Mouse (Mus musculus): ENCODE data around the gene Inpp5d.

The Inpp5d gene

GRCm38 (mm10) chr1:87624826-87625225, 4.7 kb downstream of the Inpp5d start:
- no peak for DNase-seq (ENCODE audit: low spot score in 2 of 2)

GRCm38 (mm10) chr1:87625254-87626025, 5.3 kb downstream of the Inpp5d start:
- no peak for DNase-seq (ENCODE audit: low spot score in 2 of 2)

- no peak for DNase-seq (ENCODE audit: low spot score in 2 of 2)
Measured at GRCm38 (mm10) chr1:87626344-87626743, 6.2 kb downstream of the Inpp5d start.

- DNase-seq (ENCODE audit: low spot score in 2 of 2) = no peak
Measured at GRCm38 (mm10) chr1:87628085-87628484, 8.0 kb downstream of the Inpp5d start.

- no peak for DNase-seq (ENCODE audit: low spot score in 2 of 2)
Measured at GRCm38 (mm10) chr1:87631584-87631983, 11.5 kb downstream of the Inpp5d start.

- DNase-seq (ENCODE audit: low spot score in 2 of 2) = no peak
Measured at GRCm38 (mm10) chr1:87632163-87632562, 12.1 kb downstream of the Inpp5d start.

- no peak for DNase-seq (ENCODE audit: low spot score in 2 of 2)
Measured at GRCm38 (mm10) chr1:87636716-87637117, 16.6 kb downstream of the Inpp5d start.

GRCm38 (mm10) chr1:87637121-87637877, 17.2 kb downstream of the Inpp5d start:
- no peak for DNase-seq (ENCODE audit: low spot score in 2 of 2)

GRCm38 (mm10) chr1:87637878-87638600, 17.9 kb downstream of the Inpp5d start:
- DNase-seq (ENCODE audit: low spot score in 2 of 2) = no peak

- DNase-seq (ENCODE audit: low spot score in 2 of 2) = no peak
Measured at GRCm38 (mm10) chr1:87639724-87640123, 19.6 kb downstream of the Inpp5d start.

- DNase-seq (ENCODE audit: low spot score in 2 of 2) = no peak
Measured at GRCm38 (mm10) chr1:87640165-87640661, 20.1 kb downstream of the Inpp5d start.

GRCm38 (mm10) chr1:87643016-87643415, 22.9 kb downstream of the Inpp5d start:
- no peak for DNase-seq (ENCODE audit: low spot score in 2 of 2)

GRCm38 (mm10) chr1:87645041-87645440, 24.9 kb downstream of the Inpp5d start:
- no peak for DNase-seq (ENCODE audit: low spot score in 2 of 2)

GRCm38 (mm10) chr1:87645748-87646147, 25.6 kb downstream of the Inpp5d start:
- DNase-seq (ENCODE audit: low spot score in 2 of 2) = no peak

- no peak for DNase-seq (ENCODE audit: low spot score in 2 of 2)
Measured at GRCm38 (mm10) chr1:87647820-87648219, 27.7 kb downstream of the Inpp5d start.

- DNase-seq (ENCODE audit: low spot score in 2 of 2) = no peak
Measured at GRCm38 (mm10) chr1:87648657-87649056, 28.5 kb downstream of the Inpp5d start.

- DNase-seq (ENCODE audit: low spot score in 2 of 2) = no peak
Measured at GRCm38 (mm10) chr1:87649219-87649805, 29.2 kb downstream of the Inpp5d start.

GRCm38 (mm10) chr1:87649958-87650474, 29.9 kb downstream of the Inpp5d start:
- DNase-seq (ENCODE audit: low spot score in 2 of 2) = no peak

GRCm38 (mm10) chr1:87650611-87651079, 30.5 kb downstream of the Inpp5d start:
- no peak for DNase-seq (ENCODE audit: low spot score in 2 of 2)

GRCm38 (mm10) chr1:87651436-87651835, 31.3 kb downstream of the Inpp5d start:
- DNase-seq (ENCODE audit: low spot score in 2 of 2) = no peak

GRCm38 (mm10) chr1:87655101-87655500, 35.0 kb downstream of the Inpp5d start:
- DNase-seq (ENCODE audit: low spot score in 2 of 2) = no peak
